ENCODE assay signal across 26 mouse cellular contexts in the genomic region with DNA sequence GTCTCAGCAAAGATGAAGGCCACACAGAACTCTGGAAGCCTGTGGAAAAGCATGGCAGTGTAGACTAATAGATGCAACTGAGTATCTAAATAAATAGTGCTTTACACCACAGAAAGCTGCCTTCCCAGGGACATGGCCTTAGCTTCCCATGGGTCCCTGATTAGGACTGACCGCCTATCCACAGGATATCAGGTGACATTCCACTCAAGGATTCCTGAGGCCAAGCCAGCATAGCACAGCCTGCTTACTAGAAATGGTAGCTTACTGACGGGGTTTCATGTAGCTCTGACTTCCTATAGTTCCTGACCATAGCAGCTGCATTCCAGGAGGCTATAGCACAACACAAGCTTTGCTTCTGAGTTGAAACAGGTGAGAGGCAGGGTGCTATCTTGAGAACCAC. TPM values are rescaled to one million over a fixed set of nuclear protein-coding genes. Genes with fewer than 3 reads are reported as not detected.
DNase-seq lines count a peak whose midpoint lies in the region; ATAC-seq and TF ChIP-seq lines count a peak whose summit lies in the region.
"Had no signal": no experiment of that assay in that cellular context is flagged by ENCODE, and none has a peak within 500 bp of the region (broad histone marks: within the 10 kb centered on the region; RNA-seq: fewer than 3 reads in every experiment).

No protein-coding gene starts in this region.

- DNase-seq in heart, embryonic 10.5 days (ENCODE audit: low spot score) = no peak
- DNase-seq in heart, adult 11 months = no peak
- no peak for DNase-seq in heart, adult 18-20 months
- DNase-seq in heart, postnatal 0 days (ENCODE audit: low spot score) = no peak
- DNase-seq in heart, postnatal 25 days (ENCODE audit: low spot score) = no peak
- DNase-seq: adrenal gland, adult 2 months; adrenal gland, postnatal 10 days; adrenal gland, postnatal 25 days; cerebellum, adult 11 months; cerebellum, adult 18-20 months; cerebellum, adult 8-10 months; cerebellum, adult 9-11 months; cerebellum, postnatal 14 days; cerebellum, postnatal 36 days; embryo, embryonic 11 days had no signal

- intact Hi-C loops in heart, postnatal 25 days (cut with DNase I) = no loop called here

- no peak overlapping the region for H3K4me3 ChIP-seq in heart, embryonic 10.5 days
- no peak overlapping the region for H3K4me3 ChIP-seq in heart, embryonic 15.5 days
- no peak overlapping the region for H3K4me3 ChIP-seq in heart, postnatal 0 days (ENCODE audit: low read depth, low read length)
- H3K4me3 ChIP-seq: embryonic facial prominence, embryonic 13.5 days; embryonic facial prominence, embryonic 15.5 days; erythroblast, embryonic 14.5 days; forebrain, embryonic 10.5 days; forebrain, embryonic 12.5 days had no signal

- H3K36me3 ChIP-seq in heart, embryonic 10.5 days = no peaks in the 10 kb centered on the region
- no peaks in the 10 kb centered on the region for H3K36me3 ChIP-seq in heart, embryonic 15.5 days
- no peaks in the 10 kb centered on the region for H3K36me3 ChIP-seq in heart, postnatal 0 days (replicated peaks; ENCODE audit: control insufficient read depth, insufficient read depth, low read length)
- H3K36me3 ChIP-seq: embryonic facial prominence, embryonic 13.5 days; embryonic facial prominence, embryonic 15.5 days; forebrain, embryonic 10.5 days; forebrain, embryonic 12.5 days had no signal

- H3K9ac ChIP-seq in heart, embryonic 15.5 days = no peak overlapping the region
- no peak overlapping the region for H3K9ac ChIP-seq in heart, postnatal 0 days (replicated peaks; ENCODE audit: low read depth, low read length)
- H3K9ac ChIP-seq: embryonic facial prominence, embryonic 13.5 days; embryonic facial prominence, embryonic 15.5 days; forebrain, embryonic 12.5 days had no signal

- H3K27ac ChIP-seq in heart, embryonic 10.5 days = peak overlapping the region; percentile 59; the same call in 1 of the 2 replicates
- peak overlapping the region; percentile 66 for H3K27ac ChIP-seq in heart, embryonic 15.5 days
- peak overlapping the region; percentile 70 for H3K27ac ChIP-seq in heart, postnatal 0 days (ENCODE audit: low read depth)
- H3K27ac ChIP-seq: embryonic facial prominence, embryonic 13.5 days; embryonic facial prominence, embryonic 15.5 days; forebrain, embryonic 10.5 days; forebrain, embryonic 12.5 days had no signal

- TF ChIP-seq EP300 in heart, postnatal 0 days (IDR thresholded peaks at IDR 0.05; ENCODE audit: low read depth) = no peak

- H3K9me3 ChIP-seq in heart, embryonic 10.5 days = no peaks in the 10 kb centered on the region
- no peaks in the 10 kb centered on the region for H3K9me3 ChIP-seq in heart, embryonic 15.5 days (replicated peaks)
- H3K9me3 ChIP-seq in heart, postnatal 0 days (replicated peaks; ENCODE audit: control insufficient read depth, low read length) = no peaks in the 10 kb centered on the region
- H3K9me3 ChIP-seq: embryonic facial prominence, embryonic 13.5 days; embryonic facial prominence, embryonic 15.5 days; forebrain, embryonic 10.5 days; forebrain, embryonic 12.5 days had no signal

- ATAC-seq in heart, embryonic 15.5 days (replicated peaks; ENCODE audit: insufficient number of reproducible peaks, insufficient read depth, low FRiP score, low read depth) = no peak
- peak; percentile 70; the same call in 1 of the 2 replicates for ATAC-seq in heart, postnatal 0 days (ENCODE audit: insufficient read depth, low read depth)
- ATAC-seq: forebrain, embryonic 14.5 days had no signal

- no peak for TF ChIP-seq CTCF in heart, postnatal 0 days (IDR thresholded peaks at IDR 0.05; ENCODE audit: low read depth)

- no peak overlapping the region for H3K4me2 ChIP-seq in heart, embryonic 15.5 days
- H3K4me2 ChIP-seq in heart, postnatal 0 days (ENCODE audit: low read depth, low read length) = no peak overlapping the region
- H3K4me2 ChIP-seq: embryonic facial prominence, embryonic 13.5 days; embryonic facial prominence, embryonic 15.5 days; forebrain, embryonic 12.5 days had no signal

- WGBS in heart, embryonic 10.5 days = 46% methylated on average over 2 of the region's 2 CpGs
- WGBS in heart, embryonic 15.5 days = 31% methylated on average over 2 of the region's 2 CpGs
- 32% methylated on average over 2 of the region's 2 CpGs for WGBS in heart, postnatal 0 days

- peaks cover 38% of the 10 kb centered on the region for H3K4me1 ChIP-seq in heart, embryonic 10.5 days
- peaks cover 34% of the 10 kb centered on the region for H3K4me1 ChIP-seq in heart, embryonic 15.5 days (replicated peaks)
- peaks cover 36% of the 10 kb centered on the region for H3K4me1 ChIP-seq in heart, postnatal 0 days (ENCODE audit: control insufficient read depth, insufficient read depth)
- H3K4me1 ChIP-seq: embryonic facial prominence, embryonic 13.5 days; embryonic facial prominence, embryonic 15.5 days; forebrain, embryonic 10.5 days; forebrain, embryonic 12.5 days had no signal

- H3K27me3 ChIP-seq in heart, embryonic 10.5 days (ENCODE audit: insufficient read depth, poor library complexity, severe bottlenecking) = no peaks in the 10 kb centered on the region
- no peaks in the 10 kb centered on the region for H3K27me3 ChIP-seq in heart, embryonic 15.5 days
- no peaks in the 10 kb centered on the region for H3K27me3 ChIP-seq in heart, postnatal 0 days (ENCODE audit: control insufficient read depth, insufficient read depth, low read length)
- H3K27me3 ChIP-seq: embryonic facial prominence, embryonic 15.5 days had no signal

RNA-seq across cellular contexts. Expression of a gene that starts 22.1 kb away (rescaled TPM):
- polyA plus RNA-seq in heart, embryonic 10.5 days (2016; fragmentation: Nextera tagmentation; extraction: Ambion mirVana) = 39.4 and 78.4 TPM in 2 replicates
- 40.3 and 44.3 TPM in 2 replicates for polyA plus RNA-seq in heart, embryonic 15.5 days (2015; fragmentation: Nextera tagmentation; extraction: Ambion mirVana)
- total RNA-seq in heart, adult 18-20 months (2021) = 10 to 100 TPM; 19.8 to 28.7 TPM
- 64.0 and 85.4 TPM in 2 replicates for total RNA-seq in heart, postnatal 0 days (2014; rRNA removed; ENCODE audit: low replicate concordance)
- 43.4 and 54.9 TPM in 2 replicates for polyA plus RNA-seq in heart, postnatal 0 days (2015; fragmentation: Nextera tagmentation; extraction: Ambion mirVana)
- 10 to 100 TPM; 26.0 to 27.0 TPM for total RNA-seq in heart, postnatal 25 days (2021)
- total RNA-seq: adrenal gland, adult 2 months; adrenal gland, postnatal 10 days; adrenal gland, postnatal 25 days; adrenal gland, postnatal 4 days; common myeloid progenitor, adult 5-6 weeks; MEL had no signal
- polyA plus RNA-seq: adrenal gland, adult 2 months; C2C12; erythroblast, embryonic 14.5 days had no signal

RNA-seq across cellular contexts. Expression of a gene that starts 45.9 kb away (rescaled TPM):
- 145 and 181 TPM in 2 replicates for polyA plus RNA-seq in heart, embryonic 10.5 days (2016; fragmentation: Nextera tagmentation; extraction: Ambion mirVana)
- polyA plus RNA-seq in heart, embryonic 15.5 days (2015; fragmentation: Nextera tagmentation; extraction: Ambion mirVana) = 117 and 140 TPM in 2 replicates
- total RNA-seq in heart, adult 18-20 months (2021) = 10 to 100 TPM; 57.0 to 61.7 TPM
- total RNA-seq in heart, postnatal 0 days (2014; rRNA removed; ENCODE audit: low replicate concordance) = 62.9 and 102 TPM in 2 replicates
- 130 and 135 TPM in 2 replicates for polyA plus RNA-seq in heart, postnatal 0 days (2015; fragmentation: Nextera tagmentation; extraction: Ambion mirVana)
- total RNA-seq in heart, postnatal 25 days (2021) = 10 to 100 TPM; 52.7 to 54.5 TPM

RNA-seq across cellular contexts. Expression of a gene that starts 45.9 kb away (rescaled TPM):
- 499 and 600 TPM in 2 replicates for polyA plus RNA-seq in heart, embryonic 10.5 days (2016; fragmentation: Nextera tagmentation; extraction: Ambion mirVana)
- 637 and 761 TPM in 2 replicates for polyA plus RNA-seq in heart, embryonic 15.5 days (2015; fragmentation: Nextera tagmentation; extraction: Ambion mirVana)
- total RNA-seq in heart, adult 18-20 months (2021) = 1,000 to 10,000 TPM; 1,249 to 1,336 TPM
- total RNA-seq in heart, postnatal 0 days (2014; rRNA removed; ENCODE audit: low replicate concordance) = 333 and 427 TPM in 2 replicates
- polyA plus RNA-seq in heart, postnatal 0 days (2015; fragmentation: Nextera tagmentation; extraction: Ambion mirVana) = 1,466 and 1,522 TPM in 2 replicates
- total RNA-seq in heart, postnatal 25 days (2021) = 1,000 to 10,000 TPM; 1,182 to 1,218 TPM
